Mouse (Mus musculus): ENCODE data around the gene Necap1. TPM values are rescaled to one million over a fixed set of nuclear protein-coding genes. Genes with fewer than 3 reads are reported as not detected.

The Necap1 gene
- total RNA-seq, 2 experiments from 2014 or later: 201 to 210 TPM

DNA sequence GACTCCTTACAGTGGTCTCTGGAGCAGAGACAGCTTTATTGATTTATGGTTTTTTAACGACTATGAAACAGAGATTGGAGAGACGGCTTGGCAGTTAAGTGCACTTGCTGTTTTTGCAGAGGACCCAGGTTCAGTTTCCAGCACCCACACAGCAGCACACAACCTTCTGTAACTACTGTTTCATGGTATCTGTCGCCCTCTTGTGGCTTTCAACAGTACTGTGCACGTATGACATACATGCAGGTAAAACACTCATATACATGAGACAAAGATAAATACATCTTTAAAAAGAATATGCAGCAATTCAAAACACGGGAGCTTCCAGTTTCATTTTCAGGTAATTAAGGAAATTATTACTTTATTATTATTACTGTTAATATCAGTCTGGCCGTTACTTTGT, 11.8 kb upstream of the Necap1 start:
- TF ChIP-seq CTCF (conservative IDR thresholded peaks at IDR 0.05): peak; percentile 48
- no peak for DNase-seq (ENCODE audit: low spot score in 2 of 2)
- Histone ChIP-seq H3K27ac (no peak overlapping the region), H3K4me3 (no peak overlapping the region)

- no peak overlapping the region for H3K27ac ChIP-seq
- no peak overlapping the region for H3K4me3 ChIP-seq
- no peak for DNase-seq (ENCODE audit: low spot score in 2 of 2)
- TF ChIP-seq CTCF (conservative IDR thresholded peaks at IDR 0.05): no peak
These were observed 11.4 kb upstream of the Necap1 start for GRCm38 (mm10) chr6:122862871-122863270.

DNA sequence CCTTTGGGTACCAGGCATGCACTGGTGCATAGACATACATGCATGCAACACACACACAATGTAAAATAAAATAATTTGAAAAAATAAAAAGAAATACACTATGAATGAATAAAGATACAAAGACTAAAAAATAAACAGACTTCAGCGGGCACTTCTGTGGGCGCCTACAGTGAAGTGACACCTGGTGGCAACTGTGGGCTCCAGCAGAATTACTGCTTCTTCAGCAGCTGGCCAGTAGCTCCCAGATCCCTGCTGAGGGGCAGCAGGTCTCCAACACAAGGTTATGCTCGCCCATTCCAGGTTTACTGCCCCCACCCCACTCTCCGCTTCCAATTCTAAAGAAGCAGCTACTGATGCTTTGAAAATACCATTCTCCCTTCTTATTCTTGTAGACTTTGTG, 6.4 kb upstream of the Necap1 start:
- peak; percentile 66 for TF ChIP-seq CTCF (conservative IDR thresholded peaks at IDR 0.05)
- no peak for DNase-seq (ENCODE audit: low spot score in 2 of 2)
- H3K4me3 ChIP-seq: no peak overlapping the region
- no peak overlapping the region for H3K27ac ChIP-seq

- no peak for DNase-seq (ENCODE audit: low spot score in 2 of 2)
- Histone ChIP-seq H3K4me3 (no peak overlapping the region), H3K27ac (no peak overlapping the region)
- no peak for TF ChIP-seq CTCF (conservative IDR thresholded peaks at IDR 0.05)
These were observed 4.4 kb upstream of the Necap1 start for GRCm38 (mm10) chr6:122869846-122870245.

GRCm38 (mm10) chr6:122872800-122873199, 1.5 kb upstream of the Necap1 start:
- no peak for TF ChIP-seq CTCF (conservative IDR thresholded peaks at IDR 0.05)
- Histone ChIP-seq H3K27ac (peak overlapping the region; percentile 39; the same call in 1 of the 2 replicates), H3K4me3 (no peak overlapping the region)
- no peak for DNase-seq (ENCODE audit: low spot score in 2 of 2)

GRCm38 (mm10) chr6:122874720-122875389, 581 bp downstream of the Necap1 start:
- peak overlapping the region; percentile 96 for H3K27ac ChIP-seq
- peak overlapping the region; percentile 100 for H3K4me3 ChIP-seq
- no peak for DNase-seq (ENCODE audit: low spot score in 2 of 2)
- TF ChIP-seq CTCF (conservative IDR thresholded peaks at IDR 0.05): no peak

DNA sequence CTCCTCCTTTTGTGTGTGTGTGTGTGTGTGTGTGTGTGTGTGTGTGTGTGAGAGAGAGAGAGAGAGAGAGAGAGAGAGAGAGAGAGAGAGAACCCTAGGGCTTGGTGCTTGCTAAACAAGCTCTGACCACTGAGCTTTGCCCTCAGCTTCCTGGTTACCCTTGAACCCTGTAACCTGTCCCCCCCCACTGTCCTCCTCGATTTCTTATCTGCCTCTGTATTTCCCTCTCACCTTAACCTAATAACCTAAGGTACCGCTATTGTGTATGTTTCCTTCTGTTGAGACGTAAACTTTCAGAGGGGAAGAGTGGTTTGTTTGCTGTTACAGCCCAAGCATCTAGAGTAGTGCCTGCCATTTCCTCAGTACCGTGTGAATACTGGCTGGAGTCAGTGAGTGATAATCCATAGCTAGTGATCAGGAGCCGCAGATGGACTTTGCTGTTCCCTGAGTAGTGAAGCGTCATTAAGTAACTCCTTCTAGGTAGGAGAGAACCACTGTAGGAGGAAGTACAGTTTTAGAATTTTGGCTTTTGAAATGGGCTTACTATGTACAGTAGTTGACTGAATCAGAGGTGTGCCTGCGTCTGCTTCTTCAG, 5.0 kb downstream of the Necap1 start:
- no peak for TF ChIP-seq CTCF (conservative IDR thresholded peaks at IDR 0.05)
- H3K4me3 ChIP-seq: no peak overlapping the region
- DNase-seq (ENCODE audit: low spot score in 2 of 2): no peak
- no peak overlapping the region for H3K27ac ChIP-seq

DNA sequence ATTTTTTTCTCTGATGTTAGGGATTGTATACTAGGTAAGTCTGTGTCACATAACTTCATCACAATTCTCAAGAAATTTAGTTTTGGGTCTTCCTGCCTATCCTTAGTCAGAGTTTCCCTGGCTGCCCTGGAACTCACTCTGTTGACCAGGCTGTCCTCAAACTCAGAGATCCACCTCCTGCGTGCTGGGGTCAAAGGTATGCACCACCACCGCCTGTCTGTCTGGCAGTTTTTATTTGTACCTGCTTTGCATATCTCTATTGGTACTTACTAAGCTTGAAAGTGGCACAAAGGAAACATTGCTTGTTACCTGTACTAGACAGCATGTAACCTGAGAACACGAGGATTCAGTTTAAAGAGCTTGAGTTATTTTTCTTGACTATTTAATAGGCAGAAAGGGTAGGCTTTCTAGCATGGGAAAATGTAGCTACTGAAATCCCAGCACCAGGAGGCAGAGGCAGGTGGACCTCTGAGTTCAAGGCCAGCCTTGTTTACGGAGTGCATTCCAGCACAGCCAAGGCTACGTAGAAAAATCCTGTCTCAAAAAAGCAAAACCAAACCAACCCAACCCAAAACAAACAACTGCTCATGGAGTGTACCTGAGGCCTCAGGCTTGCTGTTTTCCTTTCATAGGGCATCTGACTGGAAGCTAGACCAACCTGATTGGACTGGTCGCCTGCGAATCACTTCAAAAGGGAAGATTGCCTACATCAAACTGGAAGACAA, 5.7 kb downstream of the Necap1 start:
- Histone ChIP-seq H3K4me3 (no peak overlapping the region), H3K27ac (no peak overlapping the region)
- DNase-seq (ENCODE audit: low spot score in 2 of 2): no peak
- no peak for TF ChIP-seq CTCF (conservative IDR thresholded peaks at IDR 0.05)

GRCm38 (mm10) chr6:122881287-122881686, 7.0 kb downstream of the Necap1 start:
- Histone ChIP-seq H3K27ac (no peak overlapping the region), H3K4me3 (no peak overlapping the region)
- DNase-seq (ENCODE audit: low spot score in 2 of 2): no peak
- no peak for TF ChIP-seq CTCF (conservative IDR thresholded peaks at IDR 0.05)

DNA sequence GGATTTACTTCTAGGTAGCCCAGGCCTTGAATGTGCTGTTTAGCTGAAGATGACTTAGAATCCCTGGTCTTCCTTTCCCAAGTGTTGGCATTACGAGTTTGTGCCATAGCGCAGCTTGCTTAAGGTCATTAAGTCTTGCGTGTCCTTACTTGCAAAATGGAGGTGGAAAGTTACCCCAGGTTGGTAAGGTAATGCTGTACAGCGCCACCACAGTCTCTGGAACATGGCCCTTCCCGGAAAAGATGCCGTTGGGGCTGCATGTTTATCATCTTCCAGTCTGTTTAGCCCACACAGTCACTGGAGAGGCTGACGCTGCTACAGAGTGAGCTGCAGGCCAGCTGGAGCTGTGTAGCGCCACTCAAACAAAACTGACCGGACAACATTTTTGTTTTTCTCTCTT, 9.3 kb downstream of the Necap1 start:
- no peak for TF ChIP-seq CTCF (conservative IDR thresholded peaks at IDR 0.05)
- Histone ChIP-seq H3K4me3 (no peak overlapping the region), H3K27ac (no peak overlapping the region)
- DNase-seq (ENCODE audit: low spot score in 2 of 2): no peak

DNA sequence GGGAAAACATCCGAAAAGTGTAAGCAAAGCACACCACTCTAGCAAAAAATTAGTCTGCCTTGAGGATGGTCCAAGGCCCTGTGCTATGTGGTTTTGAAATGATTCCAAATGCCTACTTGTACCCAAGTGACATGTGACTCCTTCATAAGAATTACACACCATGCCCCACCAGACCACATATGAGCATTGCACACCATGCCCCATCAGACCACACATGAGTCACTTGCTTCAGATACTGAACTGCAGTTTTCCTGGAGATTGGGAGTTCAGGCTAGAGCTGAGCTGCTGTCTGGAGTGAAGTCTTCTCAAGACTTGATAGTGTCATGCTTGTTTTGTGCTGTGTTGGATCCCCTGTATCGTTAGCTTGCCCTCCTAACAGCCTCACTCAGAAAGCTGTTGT, 15.3 kb downstream of the Necap1 start:
- H3K4me3 ChIP-seq: no peak overlapping the region
- TF ChIP-seq CTCF (conservative IDR thresholded peaks at IDR 0.05): no peak
- DNase-seq (ENCODE audit: low spot score in 2 of 2): no peak
- no peak overlapping the region for H3K27ac ChIP-seq

GRCm38 (mm10) chr6:122892442-122893049, 18.3 kb downstream of the Necap1 start:
- no peak overlapping the region for H3K4me3 ChIP-seq
- peak; percentile 93 for TF ChIP-seq CTCF (conservative IDR thresholded peaks at IDR 0.05)
- H3K27ac ChIP-seq: no peak overlapping the region
- peak; percentile 61 to 78 for DNase-seq (ENCODE audit: low spot score in 2 of 2)

DNA sequence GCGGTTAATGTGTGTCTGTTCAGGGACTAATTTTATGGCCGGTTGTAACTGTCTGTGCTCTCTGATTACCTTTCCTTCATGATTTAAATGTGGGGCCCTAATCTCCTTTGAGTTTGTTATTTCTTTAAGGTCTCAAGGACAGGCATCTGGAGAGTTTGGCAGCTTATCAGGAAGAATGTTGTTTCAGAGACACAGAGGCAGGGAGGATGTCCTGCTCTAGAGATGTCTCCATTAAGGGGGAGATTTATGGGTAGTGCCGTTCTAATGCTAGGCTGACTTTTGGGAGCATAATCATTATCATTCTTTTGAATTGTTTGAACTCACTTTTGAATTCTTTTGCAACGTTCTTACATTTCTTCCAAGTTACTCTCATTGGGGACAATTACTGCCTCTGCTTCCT, 45.6 kb downstream of the Necap1 start:
- no peak overlapping the region for H3K4me3 ChIP-seq
- DNase-seq (ENCODE audit: low spot score in 2 of 2): no peak
- TF ChIP-seq CTCF (conservative IDR thresholded peaks at IDR 0.05): no peak
- no peak overlapping the region for H3K27ac ChIP-seq

Data from layer of hippocampus, adult 2 months (tissue).